Mouse (Mus musculus): ENCODE data around the gene Lpgat1. TPM values are rescaled to one million over a fixed set of nuclear protein-coding genes. Genes with fewer than 3 reads are reported as not detected.

Gene Lpgat1
- polyA plus RNA-seq, 1 experiment, result 16.3 TPM

GRCm38 (mm10) chr1:191693231-191693630 is 24.4 kb upstream of the Lpgat1 start:
- H3ac ChIP-seq (ENCODE audit: control insufficient read depth, insufficient read length), result no peak overlapping the region
- peaks cover 3% of the 10 kb centered on the region for H3K27me3 ChIP-seq (ENCODE audit: control insufficient read depth, insufficient read depth, insufficient read length)
- H3K36me3 ChIP-seq (ENCODE audit: control insufficient read depth, insufficient read depth), result no peaks in the 10 kb centered on the region
- TF ChIP-seq REST (IDR thresholded peaks at IDR 0.05; ENCODE audit: insufficient read depth, insufficient read length) (no peak), MYOG (IDR thresholded peaks at IDR 0.05; ENCODE audit: control insufficient read depth in 1 of 3, insufficient read depth in 1 of 3, insufficient read length in 2 of 3, low read depth in 2 of 3) (no peak), MAX (IDR thresholded peaks at IDR 0.05; ENCODE audit: low read depth) (no peak), TCF12 (IDR thresholded peaks at IDR 0.05; ENCODE audit: insufficient read depth, poor library complexity, severe bottlenecking) (no peak), POLR2AphosphoS2 (IDR thresholded peaks at IDR 0.05; ENCODE audit: insufficient read length, low read depth) (no peak), POLR2A (IDR thresholded peaks at IDR 0.05; ENCODE audit: insufficient read length, low read depth) (no peak), CEBPB (IDR thresholded peaks at IDR 0.05; ENCODE audit: insufficient read depth, poor library complexity, severe bottlenecking) (no peak), TCF3 (IDR thresholded peaks at IDR 0.05; ENCODE audit: insufficient read length, low read depth) (no peak), E2F4 (IDR thresholded peaks at IDR 0.05; ENCODE audit: insufficient read depth) (no peak), MYOD1 (IDR thresholded peaks at IDR 0.05; ENCODE audit: control insufficient read depth in 1 of 3, insufficient read length in 2 of 3, low read depth in 2 of 3) (no peak), SRF (IDR thresholded peaks at IDR 0.05; ENCODE audit: control insufficient read depth, insufficient read length, low read depth) (no peak), USF1 (IDR thresholded peaks at IDR 0.05; ENCODE audit: low read depth) (no peak)
- no peak overlapping the region for H3K4me2 ChIP-seq (ENCODE audit: low read depth)
- H3K4me3 ChIP-seq, result no peak overlapping the region
- no peaks in the 10 kb centered on the region for H3K79me2 ChIP-seq (ENCODE audit: control insufficient read depth, insufficient read depth)

DNA sequence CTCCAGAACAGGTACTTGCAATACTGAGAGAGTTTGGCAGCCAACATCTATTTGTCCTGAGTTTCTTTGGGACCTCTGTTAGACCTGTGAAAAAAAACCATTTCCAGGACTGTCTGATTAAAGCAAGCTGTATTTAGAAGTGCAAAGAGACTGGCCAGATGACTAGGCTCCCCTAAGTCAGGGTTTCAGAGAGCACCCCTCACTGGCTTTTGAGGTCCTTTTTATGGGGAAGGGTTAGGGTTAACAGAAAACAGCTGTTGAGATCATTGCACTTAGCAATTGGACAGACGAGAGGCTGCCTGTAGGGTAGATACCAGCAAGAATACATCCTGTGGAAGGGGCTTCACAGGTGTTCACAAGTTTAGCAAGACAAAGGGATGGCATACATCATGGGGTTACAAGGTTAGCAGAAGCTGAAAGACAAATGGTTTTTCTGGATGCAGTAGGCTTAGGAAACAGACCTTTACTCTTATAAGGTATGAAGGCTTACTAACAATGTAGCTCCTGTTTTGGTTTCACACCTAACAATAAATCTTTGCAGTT is 19.3 kb upstream of the Lpgat1 start:
- Histone ChIP-seq H3K27me3 (ENCODE audit: control insufficient read depth, insufficient read depth, insufficient read length) (peaks cover 2% of the 10 kb centered on the region), H3K79me2 (ENCODE audit: control insufficient read depth, insufficient read depth) (no peaks in the 10 kb centered on the region), H3K4me2 (ENCODE audit: low read depth) (no peak overlapping the region), H3K4me3 (no peak overlapping the region), H3K36me3 (ENCODE audit: control insufficient read depth, insufficient read depth) (no peaks in the 10 kb centered on the region), H3ac (ENCODE audit: control insufficient read depth, insufficient read length) (no peak overlapping the region)
- TF ChIP-seq SRF (IDR thresholded peaks at IDR 0.05; ENCODE audit: control insufficient read depth, insufficient read length, low read depth), result no peak
- TF ChIP-seq E2F4 (IDR thresholded peaks at IDR 0.05; ENCODE audit: insufficient read depth), result no peak
- no peak for TF ChIP-seq MYOG (IDR thresholded peaks at IDR 0.05; ENCODE audit: control insufficient read depth in 1 of 3, insufficient read depth in 1 of 3, insufficient read length in 2 of 3, low read depth in 2 of 3)
- TF ChIP-seq MAX (IDR thresholded peaks at IDR 0.05; ENCODE audit: low read depth), result no peak
- no peak for TF ChIP-seq POLR2AphosphoS2 (IDR thresholded peaks at IDR 0.05; ENCODE audit: insufficient read length, low read depth)
- TF ChIP-seq CEBPB (IDR thresholded peaks at IDR 0.05; ENCODE audit: insufficient read depth, poor library complexity, severe bottlenecking), result no peak
- TF ChIP-seq REST (IDR thresholded peaks at IDR 0.05; ENCODE audit: insufficient read depth, insufficient read length), result no peak
- TF ChIP-seq POLR2A (IDR thresholded peaks at IDR 0.05; ENCODE audit: insufficient read length, low read depth), result no peak
- no peak for TF ChIP-seq MYOD1 (IDR thresholded peaks at IDR 0.05; ENCODE audit: control insufficient read depth in 1 of 3, insufficient read length in 2 of 3, low read depth in 2 of 3)
- no peak for TF ChIP-seq TCF12 (IDR thresholded peaks at IDR 0.05; ENCODE audit: insufficient read depth, poor library complexity, severe bottlenecking)
- TF ChIP-seq USF1 (IDR thresholded peaks at IDR 0.05; ENCODE audit: low read depth), result no peak
- no peak for TF ChIP-seq TCF3 (IDR thresholded peaks at IDR 0.05; ENCODE audit: insufficient read length, low read depth)

DNA sequence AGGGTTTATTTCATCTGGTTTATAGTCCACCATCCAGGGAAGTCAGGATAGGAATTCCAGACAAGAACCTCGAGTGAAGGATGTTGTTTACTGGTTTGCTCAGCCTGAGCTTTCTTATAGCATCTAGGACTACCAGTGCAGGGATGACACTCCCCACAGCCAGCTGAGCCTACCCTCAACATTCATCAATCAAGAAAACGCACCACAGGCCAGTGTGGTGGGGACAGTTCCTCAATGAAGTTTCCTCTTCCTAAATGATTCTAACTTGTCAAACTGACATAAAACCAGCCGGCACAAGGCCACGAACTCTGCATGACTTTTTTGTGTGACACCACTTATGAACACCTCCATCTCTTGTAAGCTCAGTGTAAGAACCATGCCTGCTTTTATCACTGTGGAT is 13.1 kb upstream of the Lpgat1 start:
- Histone ChIP-seq H3K79me2 (ENCODE audit: control insufficient read depth, insufficient read depth) (no peaks in the 10 kb centered on the region), H3K4me3 (no peak overlapping the region), H3ac (ENCODE audit: control insufficient read depth, insufficient read length) (no peak overlapping the region), H3K4me2 (ENCODE audit: low read depth) (no peak overlapping the region), H3K36me3 (ENCODE audit: control insufficient read depth, insufficient read depth) (no peaks in the 10 kb centered on the region), H3K27me3 (ENCODE audit: control insufficient read depth, insufficient read depth, insufficient read length) (no peaks in the 10 kb centered on the region)
- TF ChIP-seq MYOG (IDR thresholded peaks at IDR 0.05; ENCODE audit: control insufficient read depth in 1 of 3, insufficient read depth in 1 of 3, insufficient read length in 2 of 3, low read depth in 2 of 3), result no peak
- no peak for TF ChIP-seq REST (IDR thresholded peaks at IDR 0.05; ENCODE audit: insufficient read depth, insufficient read length)
- no peak for TF ChIP-seq MAX (IDR thresholded peaks at IDR 0.05; ENCODE audit: low read depth)
- TF ChIP-seq MYOD1 (IDR thresholded peaks at IDR 0.05; ENCODE audit: control insufficient read depth in 1 of 3, insufficient read length in 2 of 3, low read depth in 2 of 3), result no peak
- no peak for TF ChIP-seq USF1 (IDR thresholded peaks at IDR 0.05; ENCODE audit: low read depth)
- TF ChIP-seq E2F4 (IDR thresholded peaks at IDR 0.05; ENCODE audit: insufficient read depth), result no peak
- no peak for TF ChIP-seq SRF (IDR thresholded peaks at IDR 0.05; ENCODE audit: control insufficient read depth, insufficient read length, low read depth)
- no peak for TF ChIP-seq POLR2AphosphoS2 (IDR thresholded peaks at IDR 0.05; ENCODE audit: insufficient read length, low read depth)
- no peak for TF ChIP-seq CEBPB (IDR thresholded peaks at IDR 0.05; ENCODE audit: insufficient read depth, poor library complexity, severe bottlenecking)
- TF ChIP-seq TCF12 (IDR thresholded peaks at IDR 0.05; ENCODE audit: insufficient read depth, poor library complexity, severe bottlenecking), result no peak
- no peak for TF ChIP-seq TCF3 (IDR thresholded peaks at IDR 0.05; ENCODE audit: insufficient read length, low read depth)
- no peak for TF ChIP-seq POLR2A (IDR thresholded peaks at IDR 0.05; ENCODE audit: insufficient read length, low read depth)

DNA sequence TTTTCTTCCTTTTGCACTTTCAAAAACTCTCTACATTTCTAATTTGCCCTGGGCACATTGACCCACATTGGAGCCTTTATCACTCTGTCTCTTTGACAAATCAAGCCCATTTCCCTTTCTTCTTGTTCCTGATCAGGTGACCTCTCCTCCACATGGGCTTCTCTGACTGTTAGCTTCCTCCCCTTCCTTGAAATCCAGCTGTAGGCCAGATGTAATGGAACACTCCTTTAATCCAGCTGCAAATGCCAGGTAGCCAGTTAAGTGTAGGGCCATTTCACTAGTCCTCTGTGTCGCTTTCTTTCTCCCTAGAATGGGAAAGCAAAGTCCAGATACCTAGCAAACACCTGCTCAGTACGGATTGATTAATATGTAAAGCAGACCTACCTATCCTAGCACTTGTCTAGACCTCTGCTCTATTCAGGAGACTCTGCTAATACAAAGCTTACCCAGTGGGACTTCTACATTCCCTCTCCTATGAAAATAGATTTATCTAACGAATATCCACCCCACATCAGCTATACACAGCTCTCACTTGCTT is 11.0 kb upstream of the Lpgat1 start:
- TF ChIP-seq CEBPB (IDR thresholded peaks at IDR 0.05; ENCODE audit: insufficient read depth, poor library complexity, severe bottlenecking), result no peak
- no peak for TF ChIP-seq REST (IDR thresholded peaks at IDR 0.05; ENCODE audit: insufficient read depth, insufficient read length)
- no peak for TF ChIP-seq TCF3 (IDR thresholded peaks at IDR 0.05; ENCODE audit: insufficient read length, low read depth)
- no peak for TF ChIP-seq USF1 (IDR thresholded peaks at IDR 0.05; ENCODE audit: low read depth)
- TF ChIP-seq MYOD1 (IDR thresholded peaks at IDR 0.05; ENCODE audit: control insufficient read depth in 1 of 3, insufficient read length in 2 of 3, low read depth in 2 of 3), result no peak
- TF ChIP-seq POLR2A (IDR thresholded peaks at IDR 0.05; ENCODE audit: insufficient read length, low read depth), result no peak
- no peak for TF ChIP-seq TCF12 (IDR thresholded peaks at IDR 0.05; ENCODE audit: insufficient read depth, poor library complexity, severe bottlenecking)
- no peak for TF ChIP-seq E2F4 (IDR thresholded peaks at IDR 0.05; ENCODE audit: insufficient read depth)
- TF ChIP-seq MAX (IDR thresholded peaks at IDR 0.05; ENCODE audit: low read depth), result no peak
- TF ChIP-seq SRF (IDR thresholded peaks at IDR 0.05; ENCODE audit: control insufficient read depth, insufficient read length, low read depth), result no peak
- no peak for TF ChIP-seq POLR2AphosphoS2 (IDR thresholded peaks at IDR 0.05; ENCODE audit: insufficient read length, low read depth)
- no peak for TF ChIP-seq MYOG (IDR thresholded peaks at IDR 0.05; ENCODE audit: control insufficient read depth in 1 of 3, insufficient read depth in 1 of 3, insufficient read length in 2 of 3, low read depth in 2 of 3)
- Histone ChIP-seq H3K4me2 (ENCODE audit: low read depth) (no peak overlapping the region), H3K27me3 (ENCODE audit: control insufficient read depth, insufficient read depth, insufficient read length) (no peaks in the 10 kb centered on the region), H3K36me3 (ENCODE audit: control insufficient read depth, insufficient read depth) (no peaks in the 10 kb centered on the region), H3ac (ENCODE audit: control insufficient read depth, insufficient read length) (no peak overlapping the region), H3K4me3 (no peak overlapping the region), H3K79me2 (ENCODE audit: control insufficient read depth, insufficient read depth) (no peaks in the 10 kb centered on the region)
